Mouse (Mus musculus) T-helper 1 cell (primary cell): Measurements from ENCODE around the gene Atp2a1.
"Not testable (repeated sequence)": the region's sequence is repeated elsewhere in the genome, so short reads cannot be mapped to it uniquely, and the experiment has no call there.

ENCODE experiments used
- in situ Hi-C: fragments of 300-600 bp; cut with MboI, MseI; formaldehyde crosslinking; loops from one replicate; pipeline ENCODE4 v1.15.1; 2025; ENCODE audit warnings: high pct_unique_total_duplicates

Atp2a1 gene

GRCm38 (mm10) chr7:126417045-126417444 is 45.9 kb downstream of the Atp2a1 start:
- in situ Hi-C loops, result no loop called here

- in situ Hi-C loops, result no loop called here
Observed at GRCm38 (mm10) chr7:126416615-126417014, 46.3 kb downstream of the Atp2a1 start.

- in situ Hi-C loops, result no loop called here
Observed at GRCm38 (mm10) chr7:126414725-126415124, 48.2 kb downstream of the Atp2a1 start, which contains the start of gene Cd19. Gene Cd19, minus strand, starts transcription at chr7:126414889.

DNA sequence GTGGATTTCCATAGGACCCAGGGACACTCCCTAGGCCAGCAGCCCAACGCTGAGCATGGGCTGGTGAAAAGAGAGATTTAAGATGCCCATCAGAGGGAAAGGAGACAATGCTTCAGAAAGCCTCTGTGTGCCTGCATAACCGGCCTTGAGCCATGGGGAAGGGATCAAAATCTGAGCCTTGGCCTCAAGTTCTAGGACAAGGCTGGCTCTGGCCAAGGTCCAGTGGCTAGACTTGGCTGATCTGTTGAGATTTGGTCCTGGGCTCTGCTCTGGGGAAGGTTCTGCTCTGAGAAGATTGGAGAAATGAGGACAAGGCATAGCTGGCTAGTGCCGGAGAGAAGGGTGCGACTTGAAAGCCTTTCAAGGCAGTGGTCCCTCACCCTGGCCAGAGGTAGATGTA is 51.8 kb downstream of the Atp2a1 start:
- in situ Hi-C loops, result no loop called here

DNA sequence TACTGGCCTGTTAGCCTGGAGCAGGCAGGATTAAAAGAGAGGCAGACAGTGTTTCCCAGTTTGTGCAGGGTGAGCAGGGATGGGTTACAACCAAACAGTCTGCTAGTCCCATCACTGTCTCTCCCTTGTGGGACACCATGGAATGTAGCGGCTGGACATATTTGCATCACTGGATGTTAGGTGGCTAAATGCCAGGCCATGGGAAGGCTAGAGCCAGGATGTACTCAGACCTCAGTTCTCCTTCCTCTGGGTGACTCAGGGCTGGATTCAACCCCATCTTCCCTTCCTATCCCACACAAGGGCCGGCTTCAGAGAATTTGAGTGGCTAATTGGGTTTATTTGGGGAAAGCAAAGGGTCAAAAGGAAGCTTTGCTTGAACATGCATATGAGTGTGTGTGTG is 54.2 kb downstream of the Atp2a1 start:
- in situ Hi-C loops, result no loop called here

DNA sequence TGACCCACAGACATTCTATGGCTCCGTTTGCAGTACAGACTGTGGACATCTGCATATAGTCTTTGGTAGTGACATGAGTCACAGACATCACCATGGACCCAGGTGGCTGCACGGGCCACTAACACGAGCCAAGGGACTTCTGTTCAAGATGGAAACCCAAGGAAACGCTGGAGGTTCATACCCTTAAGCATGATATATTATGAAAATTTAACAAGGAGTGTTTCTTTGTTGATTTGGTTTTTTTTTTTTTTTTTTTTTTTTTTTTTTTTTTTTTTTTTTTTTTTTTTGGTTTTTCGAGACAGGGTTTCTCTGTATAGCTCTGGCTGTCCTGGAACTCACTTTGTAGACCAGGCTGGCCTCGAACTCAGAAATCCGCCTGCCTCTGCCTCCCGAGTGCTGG is 60.4 kb downstream of the Atp2a1 start:
- in situ Hi-C loops, result not testable (repeated sequence)

DNA sequence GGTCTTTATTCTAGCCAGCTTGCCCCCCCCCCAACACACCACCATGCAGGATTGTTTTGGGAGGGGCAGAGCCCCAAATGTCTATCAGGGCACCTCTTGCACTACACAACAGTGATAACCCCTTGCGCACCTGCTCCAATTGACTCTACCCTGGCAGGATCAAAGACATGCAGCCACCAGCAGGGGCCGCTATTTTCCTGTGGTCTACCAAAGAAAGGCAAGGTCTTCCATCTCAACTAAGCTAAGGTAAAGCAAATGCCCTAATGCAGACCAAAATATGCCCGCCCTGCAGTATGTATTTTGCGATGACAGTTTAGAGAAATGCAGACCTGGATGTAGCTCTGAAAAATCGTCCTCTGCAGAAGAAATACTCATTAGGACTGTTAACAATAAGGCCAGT is 63.4 kb downstream of the Atp2a1 start:
- in situ Hi-C loops, result no loop called here

- in situ Hi-C loops, result no loop called here
Observed at GRCm38 (mm10) chr7:126397822-126398221, 65.1 kb downstream of the Atp2a1 start.

DNA sequence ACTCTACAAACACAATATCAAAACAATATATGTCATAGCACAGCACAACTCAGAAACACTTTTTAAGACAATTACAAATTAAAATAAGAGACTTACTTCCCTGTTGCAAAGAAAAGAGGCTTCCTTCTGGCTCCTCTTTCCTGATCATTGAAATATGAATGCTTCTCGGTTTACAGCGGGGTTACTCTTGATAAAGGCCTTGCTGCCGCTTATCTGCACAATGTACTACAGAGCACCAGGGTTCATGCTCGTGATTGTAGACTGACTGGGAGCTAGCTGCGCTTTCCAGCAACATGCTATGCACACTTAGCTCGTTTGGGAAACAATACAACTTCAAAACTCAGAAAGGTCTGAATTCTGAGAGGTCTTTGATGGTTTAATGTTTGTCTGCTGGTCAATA is 65.7 kb downstream of the Atp2a1 start:
- in situ Hi-C loops, result no loop called here

DNA sequence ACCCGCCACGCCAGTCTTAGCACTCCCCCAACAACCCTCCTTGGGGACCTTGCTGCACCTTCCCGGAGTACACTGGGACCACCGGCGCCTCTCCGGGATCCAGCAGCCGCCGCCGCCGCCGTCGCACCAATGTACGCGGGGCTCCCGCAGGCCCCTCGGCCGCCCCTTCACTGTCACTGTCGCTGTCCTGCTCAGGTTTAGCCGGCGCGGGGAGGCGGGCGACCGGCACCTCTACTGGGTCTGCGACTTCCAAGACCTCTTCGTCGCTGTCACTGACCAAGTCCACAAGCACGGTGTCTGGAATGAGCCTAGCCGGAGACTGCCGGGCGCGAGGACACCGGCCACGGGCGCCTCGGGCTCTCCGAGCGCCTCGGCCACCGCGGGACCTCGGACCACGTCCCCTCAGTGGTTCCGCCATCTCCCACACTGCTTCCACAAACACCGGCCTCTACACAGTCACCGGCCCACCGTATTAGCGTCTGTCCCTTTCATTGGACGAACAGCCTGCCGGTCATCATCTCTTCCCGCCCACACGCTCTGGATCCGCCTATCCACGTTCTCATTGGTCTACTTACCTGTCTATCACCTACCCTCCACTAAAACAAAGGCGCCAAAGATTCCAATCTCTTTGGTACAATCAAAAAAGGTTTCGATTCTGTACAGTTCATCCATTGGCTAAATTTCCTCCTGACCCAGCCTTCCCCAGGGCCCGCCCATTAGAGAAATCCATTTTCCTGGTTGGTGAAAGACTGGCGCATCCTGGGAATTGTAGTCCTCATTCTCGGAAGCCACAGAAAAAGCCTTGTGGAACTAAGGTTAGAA is 66.4 kb downstream of the Atp2a1 start, which contains the start of gene Nfatc2ip:
TSS of gene Nfatc2ip (minus strand) at position 440 of the 822 bp plus-strand sequence.
- in situ Hi-C loops, result no loop called here
